Mouse (Mus musculus) lung, embryonic 16.5 days (tissue): ENCODE results near the gene Ankrd49. TPM values are rescaled to one million over a fixed set of nuclear protein-coding genes. Genes with fewer than 3 reads are reported as not detected.

ENCODE experiments used
- ATAC-seq: fragments of 200-750 bp; cut with Nextera tagmentation; 2 replicates; pipeline ENCODE4 v1.8.0; 2017; ENCODE audit warnings: low read depth, mild to moderate bottlenecking, moderate library complexity
- H3K27ac ChIP-seq: fragments of 300-500 bp; sonication (generic); 2 replicates; pipeline ENCODE4 v1.5.1; 2014; ENCODE audit warnings: mild to moderate bottlenecking, control low read depth, low read length
- H3K27me3 ChIP-seq: fragments of 300-500 bp; sonication (generic); 2 replicates; pipeline ENCODE4 v1.6.1; 2014; ENCODE audit warnings: low read depth, low read length, mixed read lengths; ENCODE audit not compliant: control insufficient read depth, insufficient read depth
- H3K36me3 ChIP-seq: fragments of 300-500 bp; sonication (generic); 2 replicates; pipeline ENCODE4 v1.6.1; 2014; ENCODE audit warnings: low read length; ENCODE audit not compliant: control insufficient read depth, insufficient read depth
- H3K4me1 ChIP-seq: fragments of 300-500 bp; sonication (generic); replicated peaks from 2 replicates; pipeline ENCODE4 v1.6.1; 2014; ENCODE audit warnings: low read length, mixed read lengths; ENCODE audit not compliant: control insufficient read depth, insufficient read depth
- H3K4me2 ChIP-seq: fragments of 300-500 bp; sonication (generic); 2 replicates; pipeline ENCODE4 v1.6.1; 2014; ENCODE audit warnings: low read depth, low read length, control low read depth
- H3K4me3 ChIP-seq: fragments of 300-500 bp; sonication (generic); 2 replicates; pipeline ENCODE4 v1.5.1; 2014; ENCODE audit warnings: mild to moderate bottlenecking, low read length, control low read depth
- H3K9ac ChIP-seq: fragments of 300-500 bp; sonication (generic); 2 replicates; pipeline ENCODE4 v1.6.1; 2014; ENCODE audit warnings: low read length, control low read depth
- H3K9me3 ChIP-seq: fragments of 300-500 bp; sonication (generic); 2 replicates; pipeline ENCODE4 v1.6.1; 2016; ENCODE audit warnings: low read length; ENCODE audit not compliant: control insufficient read depth
- WGBS: fragments of 180-500 bp; shearing (Covaris S2); extraction: QIAGEN DNeasy Blood & Tissue Kit; methylation state at CpG from one replicate; pipeline ENCODE4 v1.1.7; 2014; 5-methylcytosine and 5-hydroxymethylcytosine counted together
- polyA plus RNA-seq: library from polyadenylated mRNA; unstranded; fragments of >200 nt; fragmentation: Nextera tagmentation; extraction: Ambion mirVana; gene quantifications from 2 replicates; pipeline ENCODE4 v1.2.1, GENCODE M21; 2015

Ankrd49 gene
- polyA plus RNA-seq, 1 experiment from 2014 or later: 37.0 TPM

- Histone ChIP-seq H3K27me3 (no peaks in the 10 kb centered on the region), H3K4me2 (no peak overlapping the region), H3K9me3 (no peaks in the 10 kb centered on the region), H3K9ac (no peak overlapping the region), H3K4me3 (no peak overlapping the region), H3K4me1 (no peaks in the 10 kb centered on the region), H3K36me3 (peaks cover 13% of the 10 kb centered on the region), H3K27ac (no peak overlapping the region)
- ATAC-seq: no peak
- WGBS: 40% methylated on average over 13 of the region's 13 CpGs
Measured at GRCm38 (mm10) chr9:14778341-14778740, 6.3 kb downstream of the Ankrd49 start.

- Histone ChIP-seq H3K9me3 (no peaks in the 10 kb centered on the region), H3K27ac (no peak overlapping the region), H3K36me3 (no peaks in the 10 kb centered on the region), H3K4me2 (no peak overlapping the region), H3K9ac (no peak overlapping the region), H3K4me1 (no peaks in the 10 kb centered on the region), H3K4me3 (no peak overlapping the region), H3K27me3 (peaks cover 11% of the 10 kb centered on the region)
- ATAC-seq: no peak
- WGBS: 31% methylated on average over 2 of the region's 2 CpGs
Measured at GRCm38 (mm10) chr9:14773813-14774212, 10.8 kb downstream of the Ankrd49 start.

GRCm38 (mm10) chr9:14772074-14772473, 12.6 kb downstream of the Ankrd49 start:
- Histone ChIP-seq H3K27me3 (peaks cover 12% of the 10 kb centered on the region), H3K27ac (no peak overlapping the region), H3K4me2 (no peak overlapping the region), H3K4me3 (no peak overlapping the region), H3K9me3 (no peaks in the 10 kb centered on the region), H3K4me1 (no peaks in the 10 kb centered on the region), H3K36me3 (no peaks in the 10 kb centered on the region), H3K9ac (no peak overlapping the region)
- ATAC-seq: no peak
- WGBS: 85% methylated on average over 2 of the region's 2 CpGs

GRCm38 (mm10) chr9:14770803-14771471, 13.7 kb downstream of the Ankrd49 start, which contains the start of gene 1700012B09Rik:
Gene 1700012B09Rik (minus strand): TSS chr9:14771030.
- 16% methylated on average over 23 of the region's 23 CpGs for WGBS
- Histone ChIP-seq H3K9ac (peak within 1 kb of the TSS; percentile 20; the same call in 1 of the 2 replicates), H3K36me3 (no peaks in the 10 kb centered on the region), H3K4me3 (no peak within 1 kb of the TSS), H3K4me2 (peak within 1 kb of the TSS; percentile 7; the same call in 1 of the 2 replicates), H3K9me3 (no peaks in the 10 kb centered on the region), H3K4me1 (no peaks in the 10 kb centered on the region), H3K27ac (no peak within 1 kb of the TSS), H3K27me3 (peaks cover 12% of the 10 kb centered on the region)
- ATAC-seq: no peak

GRCm38 (mm10) chr9:14769811-14770210, 14.8 kb downstream of the Ankrd49 start:
- no peak for ATAC-seq
- 40% methylated on average over 5 of the region's 6 CpGs for WGBS
- H3K27me3 ChIP-seq: peaks cover 12% of the 10 kb centered on the region

GRCm38 (mm10) chr9:14764765-14765164, 19.9 kb downstream of the Ankrd49 start:
- no peaks in the 10 kb centered on the region for H3K9me3 ChIP-seq
- WGBS: 21% methylated on average over 7 of the region's 7 CpGs
- peaks cover 4% of the 10 kb centered on the region for H3K27me3 ChIP-seq
- H3K4me3 ChIP-seq: no peak overlapping the region
- ATAC-seq: no peak
- H3K4me2 ChIP-seq: no peak overlapping the region
- H3K36me3 ChIP-seq: no peaks in the 10 kb centered on the region
- no peaks in the 10 kb centered on the region for H3K4me1 ChIP-seq
- no peak overlapping the region for H3K27ac ChIP-seq
- H3K9ac ChIP-seq: no peak overlapping the region

More at GRCm38 (mm10) chr9:14769811-14770210, 14.8 kb downstream of the Ankrd49 start:
- Histone ChIP-seq H3K4me2 (no peak overlapping the region), H3K36me3 (no peaks in the 10 kb centered on the region), H3K4me1 (no peaks in the 10 kb centered on the region), H3K9ac (no peak overlapping the region), H3K27ac (no peak overlapping the region), H3K9me3 (no peaks in the 10 kb centered on the region), H3K4me3 (no peak overlapping the region)

GRCm38 (mm10) chr9:14759261-14759660, 25.4 kb downstream of the Ankrd49 start:
- Histone ChIP-seq H3K4me2 (no peak overlapping the region), H3K9ac (no peak overlapping the region), H3K36me3 (no peaks in the 10 kb centered on the region), H3K4me3 (no peak overlapping the region), H3K4me1 (no peaks in the 10 kb centered on the region), H3K27ac (no peak overlapping the region), H3K9me3 (no peaks in the 10 kb centered on the region), H3K27me3 (no peaks in the 10 kb centered on the region)
- ATAC-seq: no peak

GRCm38 (mm10) chr9:14758590-14758989, 26.1 kb downstream of the Ankrd49 start:
- 53% methylated on average over 7 of the region's 7 CpGs for whole genome bisulfite sequencing
- Histone ChIP-seq H3K4me1 (no peaks in the 10 kb centered on the region), H3K36me3 (no peaks in the 10 kb centered on the region), H3K9ac (no peak overlapping the region), H3K4me3 (no peak overlapping the region), H3K27ac (no peak overlapping the region), H3K9me3 (no peaks in the 10 kb centered on the region), H3K27me3 (no peaks in the 10 kb centered on the region), H3K4me2 (no peak overlapping the region)
- ATAC-seq: no peak

GRCm38 (mm10) chr9:14754469-14754868, 30.2 kb downstream of the Ankrd49 start:
- Histone ChIP-seq H3K4me2 (no peak overlapping the region), H3K9ac (no peak overlapping the region), H3K27ac (no peak overlapping the region), H3K4me1 (peaks cover 8% of the 10 kb centered on the region), H3K4me3 (no peak overlapping the region), H3K27me3 (peaks cover 3% of the 10 kb centered on the region; the same call in 1 of the 2 replicates), H3K36me3 (no peaks in the 10 kb centered on the region), H3K9me3 (no peaks in the 10 kb centered on the region)
- no peak for ATAC-seq
- 71% methylated on average over 3 of the region's 3 CpGs for WGBS
